Mouse (Mus musculus): ENCODE measurements at regions not wholly inside any gene's neighbourhood (a gene's known extent, or its start where the extent isn't known, plus 50 kb on each side); places are given as distances from the start of the nearest gene placed in this dataset.

- H3K27me3 ChIP-seq (ENCODE audit: insufficient read depth, low read length), result no peaks in the 10 kb centered on the region
- no peaks in the 10 kb centered on the region for H3K4me1 ChIP-seq (replicated peaks; ENCODE audit: low read depth, low read length)
- TF ChIP-seq POU5F1 (IDR thresholded peaks at IDR 0.05; ENCODE audit: borderline replicate concordance, low read length) (no peak), NANOG (IDR thresholded peaks at IDR 0.05; ENCODE audit: borderline replicate concordance, low read length) (no peak), CTCF (conservative IDR thresholded peaks at IDR 0.05; ENCODE audit: low read length) (no peak)
- H3K4me3 ChIP-seq (replicated peaks; ENCODE audit: low read length), result no peak overlapping the region
- H3K9me3 ChIP-seq (ENCODE audit: low read length), result no peaks in the 10 kb centered on the region
- no peaks in the 10 kb centered on the region for H3K36me3 ChIP-seq (ENCODE audit: insufficient read depth, low read length)
These were observed 302.7 kb downstream of the Lpin1 start for GRCm38 (mm10) chr12:16308101-16308500.

- H3K9me3 ChIP-seq (ENCODE audit: low read length), result no peaks in the 10 kb centered on the region
- H3K4me3 ChIP-seq (replicated peaks; ENCODE audit: low read length), result no peak overlapping the region
- TF ChIP-seq POU5F1 (IDR thresholded peaks at IDR 0.05; ENCODE audit: borderline replicate concordance, low read length), result no peak
- peak; percentile 30; the same call in 1 of the 2 replicates for TF ChIP-seq NANOG (IDR thresholded peaks at IDR 0.05; ENCODE audit: borderline replicate concordance, low read length)
- no peaks in the 10 kb centered on the region for H3K4me1 ChIP-seq (replicated peaks; ENCODE audit: low read depth, low read length)
- H3K36me3 ChIP-seq (ENCODE audit: insufficient read depth, low read length), result no peaks in the 10 kb centered on the region
- H3K27me3 ChIP-seq (ENCODE audit: insufficient read depth, low read length), result no peaks in the 10 kb centered on the region
These were observed 305.9 kb downstream of the Lpin1 start for GRCm38 (mm10) chr12:16304701-16305377.

GRCm38 (mm10) chr12:16285061-16285460 is 325.7 kb downstream of the Lpin1 start:
- no peak for TF ChIP-seq POU5F1 (IDR thresholded peaks at IDR 0.05; ENCODE audit: borderline replicate concordance, low read length)
- no peak for TF ChIP-seq NANOG (IDR thresholded peaks at IDR 0.05; ENCODE audit: borderline replicate concordance, low read length)
- TF ChIP-seq CTCF (conservative IDR thresholded peaks at IDR 0.05; ENCODE audit: low read length), result no peak
- no peaks in the 10 kb centered on the region for H3K36me3 ChIP-seq (ENCODE audit: insufficient read depth, low read length)
- no peaks in the 10 kb centered on the region for H3K27me3 ChIP-seq (ENCODE audit: insufficient read depth, low read length)
- no peaks in the 10 kb centered on the region; the same call in 1 of the 2 replicates for H3K9me3 ChIP-seq (ENCODE audit: low read length)
- no peak overlapping the region for H3K4me3 ChIP-seq (replicated peaks; ENCODE audit: low read length)
- peaks cover 20% of the 10 kb centered on the region for H3K4me1 ChIP-seq (replicated peaks; ENCODE audit: low read depth, low read length)

- H3K27me3 ChIP-seq (ENCODE audit: insufficient read depth, low read length), result no peaks in the 10 kb centered on the region
- H3K36me3 ChIP-seq (ENCODE audit: insufficient read depth, low read length), result no peaks in the 10 kb centered on the region
These were observed 331.6 kb downstream of the Lpin1 start for GRCm38 (mm10) chr12:16279146-16279545.

GRCm38 (mm10) chr12:16277567-16278332 is 333.0 kb downstream of the Lpin1 start:
- Histone ChIP-seq H3K4me1 (replicated peaks; ENCODE audit: low read depth, low read length) (peaks cover 14% of the 10 kb centered on the region), H3K4me3 (replicated peaks; ENCODE audit: low read length) (no peak overlapping the region), H3K36me3 (ENCODE audit: insufficient read depth, low read length) (no peaks in the 10 kb centered on the region), H3K9me3 (ENCODE audit: low read length) (no peaks in the 10 kb centered on the region; the same call in 1 of the 2 replicates), H3K27me3 (ENCODE audit: insufficient read depth, low read length) (no peaks in the 10 kb centered on the region)
- TF ChIP-seq POU5F1 (IDR thresholded peaks at IDR 0.05; ENCODE audit: borderline replicate concordance, low read length) (no peak), CTCF (conservative IDR thresholded peaks at IDR 0.05; ENCODE audit: low read length) (no peak), NANOG (IDR thresholded peaks at IDR 0.05; ENCODE audit: borderline replicate concordance, low read length) (no peak)

More at GRCm38 (mm10) chr12:16279146-16279545, 331.6 kb downstream of the Lpin1 start:
- no peak overlapping the region for H3K4me3 ChIP-seq (replicated peaks; ENCODE audit: low read length)
- TF ChIP-seq CTCF (conservative IDR thresholded peaks at IDR 0.05; ENCODE audit: low read length) (no peak), POU5F1 (IDR thresholded peaks at IDR 0.05; ENCODE audit: borderline replicate concordance, low read length) (no peak), NANOG (IDR thresholded peaks at IDR 0.05; ENCODE audit: borderline replicate concordance, low read length) (no peak)
- H3K9me3 ChIP-seq (ENCODE audit: low read length), result no peaks in the 10 kb centered on the region; the same call in 1 of the 2 replicates
- peaks cover 16% of the 10 kb centered on the region for H3K4me1 ChIP-seq (replicated peaks; ENCODE audit: low read depth, low read length)

GRCm38 (mm10) chr12:16277144-16277543 is 333.6 kb downstream of the Lpin1 start:
- no peaks in the 10 kb centered on the region for H3K36me3 ChIP-seq (ENCODE audit: insufficient read depth, low read length)
- TF ChIP-seq CTCF (conservative IDR thresholded peaks at IDR 0.05; ENCODE audit: low read length) (no peak), POU5F1 (IDR thresholded peaks at IDR 0.05; ENCODE audit: borderline replicate concordance, low read length) (no peak), NANOG (IDR thresholded peaks at IDR 0.05; ENCODE audit: borderline replicate concordance, low read length) (no peak)
- H3K27me3 ChIP-seq (ENCODE audit: insufficient read depth, low read length), result no peaks in the 10 kb centered on the region
- H3K4me1 ChIP-seq (replicated peaks; ENCODE audit: low read depth, low read length), result peaks cover 14% of the 10 kb centered on the region
- no peak overlapping the region for H3K4me3 ChIP-seq (replicated peaks; ENCODE audit: low read length)
- H3K9me3 ChIP-seq (ENCODE audit: low read length), result no peaks in the 10 kb centered on the region

- Histone ChIP-seq H3K27me3 (ENCODE audit: insufficient read depth, low read length) (no peaks in the 10 kb centered on the region), H3K9me3 (ENCODE audit: low read length) (no peaks in the 10 kb centered on the region), H3K36me3 (ENCODE audit: insufficient read depth, low read length) (no peaks in the 10 kb centered on the region), H3K4me3 (replicated peaks; ENCODE audit: low read length) (no peak overlapping the region), H3K4me1 (replicated peaks; ENCODE audit: low read depth, low read length) (peaks cover 14% of the 10 kb centered on the region)
- TF ChIP-seq CTCF (conservative IDR thresholded peaks at IDR 0.05; ENCODE audit: low read length), result no peak
- no peak for TF ChIP-seq POU5F1 (IDR thresholded peaks at IDR 0.05; ENCODE audit: borderline replicate concordance, low read length)
- TF ChIP-seq NANOG (IDR thresholded peaks at IDR 0.05; ENCODE audit: borderline replicate concordance, low read length), result no peak
These were observed 334.5 kb downstream of the Lpin1 start for GRCm38 (mm10) chr12:16276301-16276700.

GRCm38 (mm10) chr12:16272441-16272840 is 338.3 kb downstream of the Lpin1 start:
- H3K4me1 ChIP-seq (replicated peaks; ENCODE audit: low read depth, low read length), result peaks cover 3% of the 10 kb centered on the region; the same call in 1 of the 2 replicates
- no peak overlapping the region for H3K4me3 ChIP-seq (replicated peaks; ENCODE audit: low read length)
- no peak for TF ChIP-seq NANOG (IDR thresholded peaks at IDR 0.05; ENCODE audit: borderline replicate concordance, low read length)
- no peak for TF ChIP-seq CTCF (conservative IDR thresholded peaks at IDR 0.05; ENCODE audit: low read length)
- TF ChIP-seq POU5F1 (IDR thresholded peaks at IDR 0.05; ENCODE audit: borderline replicate concordance, low read length), result no peak
- H3K27me3 ChIP-seq (ENCODE audit: insufficient read depth, low read length), result no peaks in the 10 kb centered on the region
- H3K36me3 ChIP-seq (ENCODE audit: insufficient read depth, low read length), result no peaks in the 10 kb centered on the region
- no peaks in the 10 kb centered on the region for H3K9me3 ChIP-seq (ENCODE audit: low read length)
